8 mouse cellular contexts compared by ENCODE assay signal in the genomic region with DNA sequence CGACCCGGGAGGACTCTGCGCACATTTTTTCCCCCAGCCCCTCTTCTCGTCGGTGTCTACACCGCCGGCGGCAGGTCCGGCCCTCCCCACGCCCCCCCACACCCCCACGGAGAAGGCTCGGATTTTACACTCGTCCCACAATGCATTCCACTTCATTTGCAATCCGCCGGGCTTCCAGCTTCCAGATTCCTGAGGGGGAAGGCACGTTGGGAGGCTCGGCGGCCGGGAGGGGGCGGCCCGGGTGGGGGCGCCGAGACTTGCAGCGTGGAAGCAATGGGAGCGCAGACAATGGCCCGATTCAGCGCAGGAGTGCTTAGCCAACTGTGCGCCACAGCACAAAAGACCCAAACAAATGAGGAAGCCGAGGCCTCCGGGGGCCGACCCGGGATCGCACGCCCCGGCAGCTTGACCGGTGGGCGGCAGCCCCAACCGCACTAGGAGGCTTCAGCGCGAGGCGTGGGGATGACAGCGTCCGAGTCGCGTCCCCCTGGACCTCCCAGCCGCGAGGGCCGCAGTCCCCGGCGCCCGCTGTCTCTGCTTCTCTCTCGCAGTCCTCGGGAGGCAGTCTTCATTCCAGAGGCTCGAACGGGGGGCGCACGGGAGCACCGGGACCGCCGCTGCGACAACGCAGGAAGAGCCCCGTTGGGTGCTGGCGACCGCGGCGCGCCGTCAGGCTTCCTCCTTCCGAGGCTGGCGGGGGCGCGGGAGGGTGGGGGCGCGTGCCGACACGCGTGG.
DNase-seq lines count a peak whose midpoint lies in the region; ATAC-seq and TF ChIP-seq lines count a peak whose summit lies in the region.

No protein-coding gene starts in this region.

- peak overlapping the region; percentile 78 for H3K4me3 ChIP-seq in brown adipose tissue, adult 24 weeks (ENCODE audit: insufficient read depth, low read depth, low read length)
- peak overlapping the region; percentile 98 for H3K4me3 ChIP-seq in forebrain, embryonic 12.5 days (replicated peaks)
- peak overlapping the region; percentile 75 for H3K4me3 ChIP-seq in lung, postnatal 0 days (ENCODE audit: low read depth, low read length)

- H3K36me3 ChIP-seq in forebrain, embryonic 12.5 days (replicated peaks) = no peaks in the 10 kb centered on the region
- H3K36me3 ChIP-seq in lung, postnatal 0 days (ENCODE audit: insufficient read depth, low read length) = no peaks in the 10 kb centered on the region

- no peaks in the 10 kb centered on the region for H3K27me3 ChIP-seq in forebrain, embryonic 12.5 days
- H3K27me3 ChIP-seq in lung, postnatal 0 days (replicated peaks; ENCODE audit: insufficient read depth, low read length) = no peaks in the 10 kb centered on the region

- peak overlapping the region; percentile 85 for H3K4me2 ChIP-seq in forebrain, embryonic 12.5 days
- H3K4me2 ChIP-seq in lung, postnatal 0 days (replicated peaks; ENCODE audit: low read depth, low read length) = peak overlapping the region; percentile 99

- peak; percentile 84 for DNase-seq in R1 (ENCODE audit: low read depth, low spot score)
- DNase-seq in heart, postnatal 14 days = peak; percentile 56 to 58
- DNase-seq in layer of hippocampus, postnatal 36 days = peak; percentile 76 to 77
- DNase-seq in lung, postnatal 0 days (ENCODE audit: low spot score) = peak; percentile 43
- peak; percentile 56 to 76 for DNase-seq in right cerebral cortex, adult 2 months (ENCODE audit: low spot score in 2 of 2)
- no peak for DNase-seq in T-cell, adult 2 months (ENCODE audit: low spot score)

- peak; percentile 75 for ATAC-seq in forebrain, embryonic 12.5 days (ENCODE audit: low FRiP score)
- peak; percentile 48 for ATAC-seq in lung, postnatal 0 days

- H3K9ac ChIP-seq in forebrain, embryonic 12.5 days = peak overlapping the region; percentile 100
- H3K9ac ChIP-seq in lung, postnatal 0 days (replicated peaks; ENCODE audit: low read depth) = peak overlapping the region; percentile 59

- intact Hi-C loops in heart, postnatal 14 days (cut with DNase I) = loop anchor here (5.0 kb wide), 1 partner anchor 81 kb away; no protein-coding TSS in a partner anchor

- H3K9me3 ChIP-seq in forebrain, embryonic 12.5 days = no peaks in the 10 kb centered on the region
- H3K9me3 ChIP-seq in lung, postnatal 0 days (ENCODE audit: low read length) = no peaks in the 10 kb centered on the region

- H3K27ac ChIP-seq in brown adipose tissue, adult 24 weeks (replicated peaks; ENCODE audit: low read depth, low read length) = no peak overlapping the region; the same call in 1 of the 2 replicates
- peak overlapping the region; percentile 99 for H3K27ac ChIP-seq in forebrain, embryonic 12.5 days
- H3K27ac ChIP-seq in lung, postnatal 0 days (ENCODE audit: low read length) = peak overlapping the region; percentile 64

- WGBS in forebrain, embryonic 12.5 days = under 1% methylated on average over 70 of the region's 78 CpGs
- under 1% methylated on average over 50 of the region's 78 CpGs for WGBS in lung, postnatal 0 days

- no peak for TF ChIP-seq EP300 in lung, postnatal 0 days (IDR thresholded peaks at IDR 0.05)

- peaks cover 8% of the 10 kb centered on the region; the same call in 1 of the 2 replicates for H3K4me1 ChIP-seq in brown adipose tissue, adult 24 weeks (ENCODE audit: control insufficient read depth, insufficient read depth, insufficient read length, low read length)
- peaks cover 40% of the 10 kb centered on the region for H3K4me1 ChIP-seq in forebrain, embryonic 12.5 days
- peaks cover 8% of the 10 kb centered on the region; the same call in 1 of the 2 replicates for H3K4me1 ChIP-seq in lung, postnatal 0 days (ENCODE audit: insufficient read depth, low read depth, low read length)

- TF ChIP-seq CTCF in lung, postnatal 0 days (IDR thresholded peaks at IDR 0.05) = no peak
